Mouse (Mus musculus): Measurements from ENCODE around the gene Mall.

Gene Mall

GRCm38 (mm10) chr2:127729671-127730070, at the start of gene Mall:
Gene Mall (minus strand): TSS chr2:127729932.
- DNase-seq (ENCODE audit: low read depth, low spot score) = no peak

GRCm38 (mm10) chr2:127778451-127778850, 48.7 kb upstream of the Mall start:
- no peak for DNase-seq (ENCODE audit: low read depth, low spot score)

GRCm38 (mm10) chr2:127775013-127775412, 45.3 kb upstream of the Mall start:
- no peak for DNase-seq (ENCODE audit: low read depth, low spot score)

DNA sequence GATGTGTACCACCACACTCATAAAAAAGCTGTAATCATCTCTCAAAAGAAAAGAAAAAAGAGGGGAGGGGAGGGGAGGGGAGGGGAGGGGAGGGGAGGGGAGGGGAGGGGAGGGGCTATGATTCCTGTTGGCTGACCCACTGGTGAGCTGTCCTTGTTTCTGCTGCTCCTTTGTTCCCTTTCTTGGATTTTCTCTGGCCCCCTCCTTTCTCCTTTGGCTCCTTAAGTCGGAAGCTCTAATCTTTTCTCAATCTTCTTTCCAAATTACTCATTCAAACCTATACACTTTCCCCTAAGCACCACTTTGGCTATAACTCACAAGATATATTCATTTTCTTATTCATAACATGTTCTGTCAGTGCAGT, 44.8 kb upstream of the Mall start:
- no peak for DNase-seq (ENCODE audit: low read depth, low spot score)

GRCm38 (mm10) chr2:127773938-127774577, 44.3 kb upstream of the Mall start:
- no peak for DNase-seq (ENCODE audit: low read depth, low spot score)

DNA sequence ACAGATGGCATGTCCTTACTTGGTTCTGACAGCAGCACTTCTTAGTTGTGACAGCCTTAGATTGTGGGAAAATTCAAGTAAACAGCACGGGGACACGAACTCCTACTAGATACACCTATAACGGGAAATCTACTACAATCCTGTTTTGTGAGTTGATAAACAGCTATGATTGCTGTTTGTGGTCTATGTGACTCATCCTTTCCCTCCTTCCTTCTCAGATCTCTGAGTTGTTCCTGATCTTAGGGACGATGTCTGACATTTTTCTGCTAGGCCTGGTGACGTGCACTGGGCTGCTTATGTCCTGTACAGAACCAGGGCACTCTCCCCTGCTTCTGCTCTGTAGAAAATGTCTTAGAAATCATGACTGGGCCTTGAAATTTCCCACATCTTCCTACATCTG, 31.9 kb upstream of the Mall start:
- DNase-seq (ENCODE audit: low read depth, low spot score) = peak; percentile 17

- peak; percentile 32 for DNase-seq (ENCODE audit: low read depth, low spot score)
Measured at GRCm38 (mm10) chr2:127760429-127761000, 30.8 kb upstream of the Mall start.

DNA sequence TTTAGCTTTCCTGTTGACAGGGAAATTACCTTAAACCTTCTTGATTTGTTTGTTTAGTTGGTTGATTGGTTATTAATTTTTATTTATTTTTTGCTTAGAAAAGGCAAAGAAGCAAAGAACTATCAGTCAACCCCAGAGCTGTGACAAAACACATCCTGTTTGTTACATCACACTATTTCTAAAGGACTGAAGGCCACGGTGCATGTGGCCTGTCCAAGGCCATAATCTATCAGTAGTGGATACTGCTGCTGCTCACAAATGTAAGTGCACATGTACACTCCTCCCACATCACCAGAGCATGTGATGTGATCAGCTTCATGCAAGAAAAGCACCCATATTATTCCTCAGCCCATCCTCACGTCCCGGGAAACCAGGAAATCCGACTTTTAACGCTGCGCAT, 30.3 kb upstream of the Mall start:
- DNase-seq (ENCODE audit: low read depth, low spot score) = no peak

DNA sequence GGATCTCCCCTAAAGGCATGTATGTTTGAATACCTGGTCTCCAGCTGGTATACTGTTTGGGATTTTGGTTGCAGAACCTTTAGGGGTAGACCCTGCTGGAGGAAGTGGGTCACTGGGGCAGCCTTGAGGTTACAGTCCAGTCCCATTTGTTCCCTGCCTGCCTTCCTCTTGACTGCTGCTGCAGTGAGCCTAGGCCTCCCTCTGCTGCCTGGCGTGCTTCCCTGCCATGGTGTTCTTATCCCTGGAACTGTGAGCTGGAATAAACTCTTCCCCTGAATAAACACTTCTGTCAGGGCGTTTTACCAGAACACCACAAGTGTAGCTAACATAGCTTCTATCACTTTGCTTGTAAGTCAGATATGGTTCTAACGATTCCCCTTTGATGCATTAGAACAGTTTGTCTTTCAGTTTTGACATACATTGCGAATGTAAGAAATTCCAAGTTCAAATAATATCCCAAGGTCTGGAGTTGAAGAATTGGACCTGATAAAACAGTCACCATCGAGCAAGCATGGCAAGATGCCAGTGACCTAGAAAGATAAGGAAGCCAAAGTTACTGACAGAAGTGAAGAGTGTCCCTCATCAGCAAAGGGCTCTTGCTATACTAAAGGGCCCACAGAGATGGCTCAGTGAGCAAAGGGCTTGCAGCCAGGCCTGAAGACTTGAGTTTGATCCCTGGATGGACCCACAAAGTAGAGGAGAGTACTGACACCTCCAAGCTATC, 29.6 kb upstream of the Mall start:
- DNase-seq (ENCODE audit: low read depth, low spot score) = no peak

- no peak for DNase-seq (ENCODE audit: low read depth, low spot score)
Measured at GRCm38 (mm10) chr2:127757171-127757570, 27.4 kb upstream of the Mall start.

GRCm38 (mm10) chr2:127754113-127754512, 24.4 kb upstream of the Mall start:
- no peak for DNase-seq (ENCODE audit: low read depth, low spot score)

DNA sequence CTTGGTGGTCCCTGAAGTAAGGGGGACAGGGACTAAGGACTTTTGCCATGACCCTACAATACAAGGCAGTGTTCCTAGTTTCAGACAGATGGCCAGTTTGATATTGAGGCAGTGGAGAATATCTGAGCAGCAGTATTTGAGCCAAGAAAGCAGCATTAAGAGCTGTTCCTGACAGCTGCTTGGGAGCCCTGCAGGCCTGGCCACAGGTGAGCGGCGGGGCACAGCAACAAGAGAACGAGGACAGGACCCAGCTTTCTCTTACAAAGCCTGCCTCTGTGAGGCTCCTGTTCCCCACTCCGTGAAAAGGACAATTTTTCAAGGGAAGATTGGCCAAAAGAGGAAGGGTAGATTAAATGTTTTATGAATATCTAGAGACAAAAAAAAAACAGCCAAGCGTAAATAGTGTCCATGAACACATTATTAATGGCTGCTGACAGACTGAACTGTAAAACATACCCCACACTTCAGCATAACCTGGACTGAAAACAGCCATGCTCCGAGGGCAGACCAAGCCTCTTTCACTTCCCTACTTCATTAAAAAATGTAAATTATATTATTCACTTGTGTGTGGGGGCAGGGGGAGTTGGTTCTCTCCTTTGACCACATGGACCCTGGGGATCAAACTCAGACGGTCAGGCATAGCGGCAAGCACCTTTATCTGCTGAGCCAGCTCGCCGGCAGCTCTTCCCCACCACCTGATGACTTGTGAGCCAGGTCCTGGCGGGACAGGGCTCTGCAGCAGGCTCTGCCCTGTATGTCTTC, 22.3 kb upstream of the Mall start:
- DNase-seq (ENCODE audit: low read depth, low spot score) = no peak

DNA sequence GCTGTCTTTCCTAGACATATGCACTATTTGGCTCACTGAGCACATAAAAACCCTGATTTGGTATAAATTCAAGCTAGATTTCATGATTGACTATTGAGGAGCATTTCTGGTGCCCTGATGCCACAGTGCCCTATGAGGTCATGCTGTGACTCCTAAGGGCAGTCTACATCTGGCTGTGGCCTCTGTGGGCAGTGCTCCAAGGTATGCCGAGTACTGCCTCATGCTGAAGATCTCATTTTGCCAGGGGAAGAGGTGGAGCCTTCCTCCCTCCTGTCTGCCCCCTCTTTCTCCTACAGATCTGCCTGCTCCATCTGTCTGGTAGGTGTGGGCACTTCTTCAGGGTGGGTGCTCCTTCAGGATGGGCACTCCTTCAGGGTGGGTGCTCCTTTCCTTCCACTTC, 19.6 kb upstream of the Mall start:
- DNase-seq (ENCODE audit: low read depth, low spot score) = no peak

DNA sequence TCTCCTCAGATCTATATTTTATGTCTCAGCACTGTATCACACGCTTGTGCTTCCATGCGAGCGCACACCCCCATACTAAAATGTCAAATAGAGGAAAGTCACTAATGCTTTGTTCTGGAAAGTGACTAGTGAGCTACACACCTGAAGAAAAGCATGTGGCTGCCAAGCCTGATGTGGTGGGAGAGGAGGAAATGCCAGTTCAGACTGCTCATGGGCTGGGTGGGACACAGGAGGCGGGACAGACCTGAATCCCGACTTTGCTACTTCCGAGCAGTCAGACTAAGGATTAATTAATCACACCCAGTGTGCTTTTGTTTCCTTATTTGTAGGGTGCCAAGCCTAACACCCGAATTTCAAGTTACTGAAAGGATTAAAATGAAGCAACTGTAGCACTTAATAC, 18.6 kb upstream of the Mall start:
- no peak for DNase-seq (ENCODE audit: low read depth, low spot score)

DNA sequence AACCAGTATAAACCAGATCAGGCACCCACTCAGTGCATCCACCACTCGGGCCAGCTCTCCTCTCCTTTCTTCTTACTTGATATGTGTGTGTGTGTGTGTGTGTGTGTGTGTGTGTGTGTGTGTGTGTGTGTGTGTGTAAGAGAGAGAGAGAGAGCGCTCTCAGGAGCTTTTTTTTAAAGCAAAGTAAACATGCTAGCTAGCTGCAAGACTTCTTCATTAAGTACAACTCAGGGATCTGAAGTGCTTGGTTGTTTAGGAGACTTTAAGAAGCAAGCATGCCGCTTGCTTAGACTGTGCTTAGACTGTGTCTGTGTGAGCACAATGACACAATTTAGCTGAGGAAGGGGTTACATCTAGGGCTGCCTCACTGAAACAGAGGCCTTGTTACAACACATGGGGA, 12.9 kb upstream of the Mall start:
- no peak for DNase-seq (ENCODE audit: low read depth, low spot score)

- no peak for DNase-seq (ENCODE audit: low read depth, low spot score)
Measured at GRCm38 (mm10) chr2:127740756-127741519, 11.2 kb upstream of the Mall start.

DNA sequence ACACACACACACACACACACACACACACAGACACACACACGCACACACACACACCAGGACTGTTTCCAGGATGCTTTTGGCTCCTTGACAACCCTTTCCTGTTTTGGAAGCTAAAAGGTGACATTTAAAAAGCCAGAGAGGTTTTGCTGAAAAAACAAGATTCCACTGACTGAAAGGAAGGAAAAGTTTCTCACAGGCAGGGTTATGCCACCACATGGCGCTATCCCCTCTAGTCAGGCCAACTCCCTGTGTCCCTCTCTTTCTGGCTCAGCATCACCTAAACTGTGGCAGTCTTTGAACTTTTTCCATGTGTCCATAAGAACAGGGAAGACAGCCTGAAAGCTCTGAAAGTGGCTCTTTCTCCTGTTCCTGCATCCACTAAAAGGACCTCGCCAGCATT, 8.2 kb upstream of the Mall start:
- no peak for DNase-seq (ENCODE audit: low read depth, low spot score)

DNA sequence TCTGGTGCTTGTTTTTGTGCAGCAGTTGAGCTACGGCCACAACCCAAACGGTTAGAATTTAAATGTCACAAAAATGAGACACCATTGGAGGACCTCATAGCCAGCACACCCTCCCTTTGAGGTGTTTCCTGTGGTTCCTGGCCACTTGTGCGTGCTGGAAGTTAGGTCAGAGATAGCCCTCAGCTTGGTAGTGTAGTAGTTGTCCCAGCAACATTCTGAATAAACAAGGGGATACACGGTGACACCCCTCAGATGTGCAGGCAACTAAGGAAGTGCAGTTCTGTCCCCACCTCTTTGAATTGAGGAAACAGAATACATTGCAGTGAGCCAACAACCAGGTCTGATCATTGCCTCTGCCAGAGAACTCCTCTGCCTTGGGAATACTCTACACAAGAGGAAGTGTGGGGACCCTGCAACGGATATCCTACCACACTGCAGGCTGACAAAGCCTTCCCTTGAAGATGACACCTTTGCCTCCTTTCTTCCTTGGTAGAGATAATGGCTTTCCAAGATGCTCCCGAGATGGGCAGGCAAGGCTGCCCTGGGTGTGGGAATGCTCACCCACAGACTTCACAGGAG, 7.0 kb upstream of the Mall start:
- no peak for DNase-seq (ENCODE audit: low read depth, low spot score)

- DNase-seq (ENCODE audit: low read depth, low spot score) = no peak
Measured at GRCm38 (mm10) chr2:127735512-127736145, 5.9 kb upstream of the Mall start.

- DNase-seq (ENCODE audit: low read depth, low spot score) = no peak
Measured at GRCm38 (mm10) chr2:127734889-127735288, 5.2 kb upstream of the Mall start.
